Mouse (Mus musculus) hindbrain, postnatal 0 days (tissue): Measurements from ENCODE around the gene Slc35b1. TPM values are rescaled to one million over a fixed set of nuclear protein-coding genes. Genes with fewer than 3 reads are reported as not detected.
A peak's percentile ranks its signal among the peaks of the same experiment; 100 is the strongest.

Source experiments
- ATAC-seq: fragments of 200-750 bp; cut with Nextera tagmentation; 2 replicates; pipeline ENCODE4 v1.8.0; 2017; ENCODE audit warnings: mild to moderate bottlenecking, moderate TSS enrichment, moderate library complexity
- DNase-seq: peaks from one replicate; pipeline ENCODE4 v3.0.0-alpha.2; 2015; ENCODE audit warnings: low spot score
- H3K27ac ChIP-seq: fragments of 300-500 bp; sonication (generic); 2 replicates; pipeline ENCODE4 v1.5.1; 2014; ENCODE audit warnings: mild to moderate bottlenecking
- H3K27me3 ChIP-seq: fragments of 300-500 bp; sonication (generic); 2 replicates; pipeline ENCODE4 v1.6.1; 2014; ENCODE audit warnings: low read length, mixed read lengths; ENCODE audit not compliant: insufficient read depth
- H3K36me3 ChIP-seq: fragments of 300-500 bp; sonication (generic); 2 replicates; pipeline ENCODE4 v1.6.1; 2014; ENCODE audit warnings: low read length, mixed read lengths; ENCODE audit not compliant: insufficient read depth
- H3K4me1 ChIP-seq: fragments of 300-500 bp; sonication (generic); 2 replicates; pipeline ENCODE4 v1.6.1; 2014; ENCODE audit warnings: antibody characterized with exemption, low read length, mixed read lengths; ENCODE audit not compliant: insufficient read depth
- H3K4me2 ChIP-seq: fragments of 300-500 bp; sonication (generic); 2 replicates; pipeline ENCODE4 v1.6.1; 2014; ENCODE audit warnings: low read depth, mild to moderate bottlenecking, low read length, moderate library complexity, mixed read lengths
- H3K4me3 ChIP-seq: fragments of 300-500 bp; sonication (generic); 2 replicates; pipeline ENCODE4 v1.5.1; 2014; ENCODE audit warnings: low read length
- H3K9ac ChIP-seq: fragments of 300-500 bp; sonication (generic); replicated peaks from 2 replicates; pipeline ENCODE4 v1.6.1; 2014; ENCODE audit warnings: mild to moderate bottlenecking, low read length, moderate library complexity, mixed read lengths
- H3K9me3 ChIP-seq: fragments of 300-500 bp; sonication (generic); 2 replicates; pipeline ENCODE4 v1.6.1; 2016; ENCODE audit warnings: low read length, mixed read lengths
- CTCF ChIP-seq: IDR thresholded peaks from 2 replicates; pipeline ENCODE4 v1.5.1; 2016; ENCODE audit warnings: antibody characterized with exemption, control low read depth, low read depth
- WGBS: fragments of 180-500 bp; shearing (Covaris S2); extraction: QIAGEN DNeasy Blood & Tissue Kit; methylation state at CpG from one replicate; pipeline ENCODE4 v1.1.7; 2014; 5-methylcytosine and 5-hydroxymethylcytosine counted together
- polyA plus RNA-seq: library from polyadenylated mRNA; unstranded; fragments of >200 nt; fragmentation: Nextera tagmentation; extraction: Ambion mirVana; gene quantifications from 2 replicates; pipeline ENCODE4 v1.2.1, GENCODE M21; 2015
- total RNA-seq: library from RNA; depleted of rRNA; stranded (reverse); fragments of >200 nt; gene quantifications from 2 replicates; pipeline ENCODE4 v1.2.3, GENCODE M21; 2014

Gene Slc35b1
- total and polyA plus RNA-seq, 2 experiments from 2014 or later, result 109 to 158 TPM

- ATAC-seq, result no peak
- no peak overlapping the region for H3K4me3 ChIP-seq
- no peak overlapping the region for H3K9ac ChIP-seq
- no peak overlapping the region for H3K27ac ChIP-seq
- H3K4me2 ChIP-seq, result no peak overlapping the region
- H3K27me3 ChIP-seq, result no peaks in the 10 kb centered on the region
- 47% methylated on average over 14 of the region's 14 CpGs for WGBS
- peak; percentile 85 for DNase-seq
- no peaks in the 10 kb centered on the region for H3K36me3 ChIP-seq
- peak; percentile 96 for TF ChIP-seq CTCF
- H3K4me1 ChIP-seq, result peaks cover 13% of the 10 kb centered on the region
- no peaks in the 10 kb centered on the region for H3K9me3 ChIP-seq
These were observed 13.6 kb downstream of the Slc35b1 start for GRCm38 (mm10) chr11:95397843-95398835.

GRCm38 (mm10) chr11:95399520-95400020, 15.1 kb downstream of the Slc35b1 start:
- no peaks in the 10 kb centered on the region for H3K36me3 ChIP-seq
- H3K27ac ChIP-seq, result no peak overlapping the region
- 46% methylated on average over 13 of the region's 13 CpGs for WGBS
- ATAC-seq, result no peak
- H3K4me2 ChIP-seq, result no peak overlapping the region
- H3K4me3 ChIP-seq, result no peak overlapping the region
- peak; percentile 38 for DNase-seq
- no peak overlapping the region for H3K9ac ChIP-seq
- H3K4me1 ChIP-seq, result peaks cover 8% of the 10 kb centered on the region; the same call in 1 of the 2 replicates
- H3K9me3 ChIP-seq, result no peaks in the 10 kb centered on the region
- no peak for TF ChIP-seq CTCF
- no peaks in the 10 kb centered on the region for H3K27me3 ChIP-seq

GRCm38 (mm10) chr11:95401568-95401967, 17.1 kb downstream of the Slc35b1 start:
- Histone ChIP-seq H3K4me1 (peaks cover 8% of the 10 kb centered on the region; the same call in 1 of the 2 replicates), H3K9ac (no peak overlapping the region), H3K4me2 (no peak overlapping the region), H3K27ac (no peak overlapping the region), H3K9me3 (no peaks in the 10 kb centered on the region), H3K27me3 (no peaks in the 10 kb centered on the region), H3K4me3 (no peak overlapping the region), H3K36me3 (no peaks in the 10 kb centered on the region)
- 90% methylated on average over 5 of the region's 5 CpGs for WGBS
- no peak for TF ChIP-seq CTCF
- DNase-seq, result no peak
- ATAC-seq, result no peak

GRCm38 (mm10) chr11:95402196-95402595, 17.7 kb downstream of the Slc35b1 start:
- no peak overlapping the region for H3K4me3 ChIP-seq
- no peak overlapping the region for H3K4me2 ChIP-seq
- peak overlapping the region; percentile 16; the same call in 1 of the 2 replicates for H3K27ac ChIP-seq
- no peak overlapping the region for H3K9ac ChIP-seq
- no peaks in the 10 kb centered on the region for H3K27me3 ChIP-seq
- H3K9me3 ChIP-seq, result no peaks in the 10 kb centered on the region
- H3K4me1 ChIP-seq, result peaks cover 8% of the 10 kb centered on the region; the same call in 1 of the 2 replicates
- ATAC-seq, result peak; percentile 53; the same call in 1 of the 2 replicates
- peak; percentile 74 for DNase-seq
- no peak for TF ChIP-seq CTCF
- no peaks in the 10 kb centered on the region for H3K36me3 ChIP-seq
- 22% methylated on average over 5 of the region's 5 CpGs for WGBS

GRCm38 (mm10) chr11:95402658-95403101, 18.2 kb downstream of the Slc35b1 start:
- DNase-seq (no peak), ATAC-seq (no peak)
- no peaks in the 10 kb centered on the region for H3K27me3 ChIP-seq
- H3K4me2 ChIP-seq, result no peak overlapping the region
- no peak overlapping the region for H3K9ac ChIP-seq
- peak overlapping the region; percentile 16; the same call in 1 of the 2 replicates for H3K27ac ChIP-seq
- whole genome bisulfite sequencing, result 25% methylated on average over 8 of the region's 8 CpGs
- H3K36me3 ChIP-seq, result no peaks in the 10 kb centered on the region
- TF ChIP-seq CTCF, result no peak
- no peaks in the 10 kb centered on the region for H3K9me3 ChIP-seq
- H3K4me3 ChIP-seq, result no peak overlapping the region
- peaks cover 8% of the 10 kb centered on the region; the same call in 1 of the 2 replicates for H3K4me1 ChIP-seq

GRCm38 (mm10) chr11:95403382-95404340, 19.2 kb downstream of the Slc35b1 start:
- WGBS, result 68% methylated on average over 16 of the region's 16 CpGs
- ATAC-seq, result no peak

More at GRCm38 (mm10) chr11:95403382-95404340, 19.2 kb downstream of the Slc35b1 start:
- H3K27me3 ChIP-seq, result no peaks in the 10 kb centered on the region
- no peak overlapping the region for H3K9ac ChIP-seq
- no peak overlapping the region for H3K4me2 ChIP-seq
- H3K9me3 ChIP-seq, result no peaks in the 10 kb centered on the region
- H3K4me3 ChIP-seq, result no peak overlapping the region
- DNase-seq, result no peak
- TF ChIP-seq CTCF, result no peak
- H3K4me1 ChIP-seq, result peaks cover 8% of the 10 kb centered on the region; the same call in 1 of the 2 replicates
- H3K36me3 ChIP-seq, result no peaks in the 10 kb centered on the region
- H3K27ac ChIP-seq, result no peak overlapping the region
